Mouse (Mus musculus): ENCODE results near the gene Epn1. TPM values are rescaled to one million over a fixed set of nuclear protein-coding genes. Genes with fewer than 3 reads are reported as not detected.

Gene Epn1
- total RNA-seq, 1 experiment from 2014 or later: 38.2 TPM

- ATAC-seq (replicated peaks in 1 of 2; ENCODE audit: insufficient read depth in 1 of 2, low FRiP score in 2 of 2, low TSS enrichment in 1 of 2, low read depth in 1 of 2, poor library complexity in 2 of 2, severe bottlenecking in 2 of 2): no peak
Measured at GRCm38 (mm10) chr7:5053456-5054179, 26.4 kb upstream of the Epn1 start.

GRCm38 (mm10) chr7:5056651-5057263, 23.3 kb upstream of the Epn1 start:
- ATAC-seq (replicated peaks in 1 of 2; ENCODE audit: insufficient read depth in 1 of 2, low FRiP score in 2 of 2, low TSS enrichment in 1 of 2, low read depth in 1 of 2, poor library complexity in 2 of 2, severe bottlenecking in 2 of 2): no peak

- ATAC-seq (replicated peaks in 1 of 2; ENCODE audit: insufficient read depth in 1 of 2, low FRiP score in 2 of 2, low TSS enrichment in 1 of 2, low read depth in 1 of 2, poor library complexity in 2 of 2, severe bottlenecking in 2 of 2): no peak
Measured at GRCm38 (mm10) chr7:5057381-5057780, 22.7 kb upstream of the Epn1 start.

GRCm38 (mm10) chr7:5057804-5058203, 22.2 kb upstream of the Epn1 start:
- ATAC-seq (replicated peaks in 1 of 2; ENCODE audit: insufficient read depth in 1 of 2, low FRiP score in 2 of 2, low TSS enrichment in 1 of 2, low read depth in 1 of 2, poor library complexity in 2 of 2, severe bottlenecking in 2 of 2): peak; percentile 6 to 10; a peak in 2 of 4 replicates

- no peak for ATAC-seq (replicated peaks in 1 of 2; ENCODE audit: insufficient read depth in 1 of 2, low FRiP score in 2 of 2, low TSS enrichment in 1 of 2, low read depth in 1 of 2, poor library complexity in 2 of 2, severe bottlenecking in 2 of 2)
Measured at GRCm38 (mm10) chr7:5058631-5059030, 21.4 kb upstream of the Epn1 start.

- ATAC-seq (replicated peaks in 1 of 2; ENCODE audit: insufficient read depth in 1 of 2, low FRiP score in 2 of 2, low TSS enrichment in 1 of 2, low read depth in 1 of 2, poor library complexity in 2 of 2, severe bottlenecking in 2 of 2): no peak
Measured at GRCm38 (mm10) chr7:5059421-5059820, 20.6 kb upstream of the Epn1 start.

- peak in 1 of 2 experiments; percentile 21; a peak in 1 of 4 replicates for ATAC-seq (replicated peaks in 1 of 2; ENCODE audit: insufficient read depth in 1 of 2, low FRiP score in 2 of 2, low TSS enrichment in 1 of 2, low read depth in 1 of 2, poor library complexity in 2 of 2, severe bottlenecking in 2 of 2)
Measured at GRCm38 (mm10) chr7:5060239-5060731, 19.8 kb upstream of the Epn1 start.

- peak; percentile 68 to 69 for ATAC-seq (replicated peaks in 1 of 2; ENCODE audit: insufficient read depth in 1 of 2, low FRiP score in 2 of 2, low TSS enrichment in 1 of 2, low read depth in 1 of 2, poor library complexity in 2 of 2, severe bottlenecking in 2 of 2)
Measured at GRCm38 (mm10) chr7:5060944-5061773, 18.9 kb upstream of the Epn1 start.

GRCm38 (mm10) chr7:5061774-5062359, 18.2 kb upstream of the Epn1 start, which contains the start of gene U2af2:
U2af2 (plus strand) TSS chr7:5062143.
- ATAC-seq (replicated peaks in 1 of 2; ENCODE audit: insufficient read depth in 1 of 2, low FRiP score in 2 of 2, low TSS enrichment in 1 of 2, low read depth in 1 of 2, poor library complexity in 2 of 2, severe bottlenecking in 2 of 2): peak; percentile 12 to 33; a peak in 2 of 4 replicates

GRCm38 (mm10) chr7:5062360-5063001, 17.6 kb upstream of the Epn1 start:
- ATAC-seq (replicated peaks in 1 of 2; ENCODE audit: insufficient read depth in 1 of 2, low FRiP score in 2 of 2, low TSS enrichment in 1 of 2, low read depth in 1 of 2, poor library complexity in 2 of 2, severe bottlenecking in 2 of 2): no peak

- no peak for ATAC-seq (replicated peaks in 1 of 2; ENCODE audit: insufficient read depth in 1 of 2, low FRiP score in 2 of 2, low TSS enrichment in 1 of 2, low read depth in 1 of 2, poor library complexity in 2 of 2, severe bottlenecking in 2 of 2)
Measured at GRCm38 (mm10) chr7:5064886-5065285, 15.1 kb upstream of the Epn1 start.

GRCm38 (mm10) chr7:5073586-5073985, 6.4 kb upstream of the Epn1 start:
- ATAC-seq (replicated peaks in 1 of 2; ENCODE audit: insufficient read depth in 1 of 2, low FRiP score in 2 of 2, low TSS enrichment in 1 of 2, low read depth in 1 of 2, poor library complexity in 2 of 2, severe bottlenecking in 2 of 2): no peak

GRCm38 (mm10) chr7:5074984-5075383, 5.1 kb upstream of the Epn1 start:
- no peak for ATAC-seq (replicated peaks in 1 of 2; ENCODE audit: insufficient read depth in 1 of 2, low FRiP score in 2 of 2, low TSS enrichment in 1 of 2, low read depth in 1 of 2, poor library complexity in 2 of 2, severe bottlenecking in 2 of 2)

- ATAC-seq (replicated peaks in 1 of 2; ENCODE audit: insufficient read depth in 1 of 2, low FRiP score in 2 of 2, low TSS enrichment in 1 of 2, low read depth in 1 of 2, poor library complexity in 2 of 2, severe bottlenecking in 2 of 2): no peak
Measured at GRCm38 (mm10) chr7:5076931-5077330, 3.1 kb upstream of the Epn1 start.

GRCm38 (mm10) chr7:5079365-5080009, 548 bp upstream of the Epn1 start:
- ATAC-seq (replicated peaks in 1 of 2; ENCODE audit: insufficient read depth in 1 of 2, low FRiP score in 2 of 2, low TSS enrichment in 1 of 2, low read depth in 1 of 2, poor library complexity in 2 of 2, severe bottlenecking in 2 of 2): peak in 1 of 2 experiments; percentile 1; a peak in 1 of 4 replicates

- ATAC-seq (replicated peaks in 1 of 2; ENCODE audit: insufficient read depth in 1 of 2, low FRiP score in 2 of 2, low TSS enrichment in 1 of 2, low read depth in 1 of 2, poor library complexity in 2 of 2, severe bottlenecking in 2 of 2): no peak
Measured at GRCm38 (mm10) chr7:5080815-5081214, 780 bp downstream of the Epn1 start.

GRCm38 (mm10) chr7:5081241-5081640, 1.2 kb downstream of the Epn1 start:
- ATAC-seq (replicated peaks in 1 of 2; ENCODE audit: insufficient read depth in 1 of 2, low FRiP score in 2 of 2, low TSS enrichment in 1 of 2, low read depth in 1 of 2, poor library complexity in 2 of 2, severe bottlenecking in 2 of 2): no peak
